In the genomic region with DNA sequence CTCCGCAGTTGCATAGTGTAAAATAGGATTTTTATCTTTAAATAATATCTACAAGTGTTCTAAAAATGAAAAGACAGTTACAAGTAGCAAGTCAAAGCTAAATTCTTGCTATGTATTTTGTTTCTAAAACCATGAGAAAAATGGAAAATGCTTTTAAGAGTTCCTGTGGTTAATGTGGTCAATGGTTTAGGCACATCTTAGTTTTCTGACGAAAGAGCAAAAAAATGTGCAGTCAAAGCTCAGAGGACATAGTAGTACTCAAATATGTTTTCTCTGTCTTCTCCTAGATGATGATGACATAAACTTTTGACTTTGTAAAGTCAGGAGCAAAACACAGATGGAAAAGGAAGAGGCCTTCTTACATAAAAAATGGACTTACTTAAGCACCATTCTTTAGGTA, we compare ENCODE assay signal across 32 mouse cellular contexts. TPM values are rescaled to one million over a fixed set of nuclear protein-coding genes. Genes with fewer than 3 reads are reported as not detected.
DNase-seq lines count a peak whose midpoint lies in the region; ATAC-seq and TF ChIP-seq lines count a peak whose summit lies in the region.
"Had no signal": no experiment of that assay in that cellular context is flagged by ENCODE, and none has a peak within 500 bp of the region (broad histone marks: within the 10 kb centered on the region; RNA-seq: fewer than 3 reads in every experiment).

No protein-coding gene starts in this region.

- POLR2A ChIA-PET in Patski (lab: Charles Lee): no interaction called here

- CTCF ChIA-PET in Patski (lab: Charles Lee): no interaction called here

- H3K4me2 ChIP-seq in CH12.LX (ENCODE audit: insufficient read depth, low read depth, poor library complexity, severe bottlenecking) (peak overlapping the region; percentile 65), myocyte (ENCODE audit: low read depth) (peak overlapping the region; percentile 40)
- H3K4me2 ChIP-seq: embryonic facial prominence, embryonic 12.5 days; embryonic facial prominence, embryonic 15.5 days; forebrain, embryonic 13.5 days; heart, embryonic 13.5 days; hindbrain, embryonic 12.5 days; hindbrain, embryonic 15.5 days had no signal

- in situ Hi-C loops in CH12.LX (cut with MboI; ENCODE audit: low pct_ligation_motif_present, low pct_unique_long_range_greater_than_20kb, low sequenced_read_pairs) (no loop called here), Patski (cut with MboI; ENCODE audit: low pct_unique_long_range_greater_than_20kb) (no loop called here)

- H3K36me3 ChIP-seq in CH12.LX (replicated peaks in 1 of 2; ENCODE audit: control insufficient read depth in 1 of 2, insufficient read depth in 1 of 2, low read length in 1 of 2) (no peaks in the 10 kb centered on the region), myocyte (ENCODE audit: control insufficient read depth, insufficient read depth) (no peaks in the 10 kb centered on the region)
- H3K36me3 ChIP-seq: embryonic facial prominence, embryonic 12.5 days; embryonic facial prominence, embryonic 15.5 days; forebrain, embryonic 10.5 days; heart, embryonic 10.5 days; heart, embryonic 13.5 days; hindbrain, embryonic 12.5 days; hindbrain, embryonic 15.5 days had no signal

- H3K9me3 ChIP-seq in CH12.LX (replicated peaks; ENCODE audit: low read length): no peaks in the 10 kb centered on the region
- H3K9me3 ChIP-seq: embryonic facial prominence, embryonic 12.5 days; embryonic facial prominence, embryonic 15.5 days; forebrain, embryonic 10.5 days; forebrain, embryonic 13.5 days; heart, embryonic 10.5 days; heart, embryonic 13.5 days; hindbrain, embryonic 12.5 days; hindbrain, embryonic 15.5 days had no signal

- H3K27ac ChIP-seq in CH12.LX (ENCODE audit: insufficient read depth, low read depth): peak overlapping the region; percentile 32; the same call in 1 of the 2 replicates
- H3K27ac ChIP-seq: embryonic facial prominence, embryonic 12.5 days; embryonic facial prominence, embryonic 15.5 days; forebrain, embryonic 10.5 days; forebrain, embryonic 13.5 days; heart, adult 2 months; heart, embryonic 10.5 days; heart, embryonic 13.5 days; hindbrain, embryonic 12.5 days; hindbrain, embryonic 15.5 days had no signal

- no peaks in the 10 kb centered on the region for H3K79me2 ChIP-seq in CH12.LX (replicated peaks; ENCODE audit: control insufficient read depth, extremely low read depth, insufficient read depth, poor library complexity, severe bottlenecking)
- H3K79me2 ChIP-seq in myocyte (ENCODE audit: control insufficient read depth, insufficient read depth): no peaks in the 10 kb centered on the region

- dilution Hi-C loops in CH12.LX (cut with MboI; ENCODE audit: extremely low pct_ligation_motif_present, extremely low pct_unique_long_range_greater_than_20kb, low sequenced_read_pairs): no loop called here

- DNase-seq in 3134 (ENCODE audit: extremely low read depth, insufficient read length, low spot score) (peak; percentile 56), CH12.LX (ENCODE audit: extremely low read depth) (peak; percentile 16), Patski (ENCODE audit: low read depth, low spot score) (no peak)
- DNase-seq in heart, postnatal 4 days: no peak
- DNase-seq in embryo, embryonic 10 days (ENCODE audit: low spot score): no peak
- DNase-seq in B cell, adult 2 months: no peak
- DNase-seq: adrenal gland, adult 2 months; adrenal gland, postnatal 14 days; cerebellum, adult 11 months; cerebellum, adult 2 months; cerebellum, postnatal 10 days; cerebellum, postnatal 36 days; gastrocnemius, postnatal 10 days; gastrocnemius, postnatal 36 days; heart, adult 2 months; heart, postnatal 14 days had no signal

- peaks cover 13 to 18% of the 10 kb centered on the region in 2 experiments for H3K4me1 ChIP-seq in CH12.LX (ENCODE audit: control insufficient read depth in 1 of 2, insufficient read depth in 2 of 2)
- H3K4me1 ChIP-seq: embryonic facial prominence, embryonic 12.5 days; embryonic facial prominence, embryonic 15.5 days; forebrain, embryonic 10.5 days; forebrain, embryonic 13.5 days; heart, embryonic 10.5 days; heart, embryonic 13.5 days; hindbrain, embryonic 12.5 days; hindbrain, embryonic 15.5 days had no signal

- TF ChIP-seq RAD21 in CH12.LX (IDR thresholded peaks at IDR 0.05; ENCODE audit: low read depth, low read length): no peak

- H3K9ac ChIP-seq in CH12.LX (ENCODE audit: insufficient read depth, low read depth): no peak overlapping the region
- H3K9ac ChIP-seq: embryonic facial prominence, embryonic 12.5 days; embryonic facial prominence, embryonic 15.5 days; forebrain, embryonic 13.5 days; heart, embryonic 13.5 days; hindbrain, embryonic 12.5 days; hindbrain, embryonic 15.5 days had no signal

- peak; percentile 31 for ATAC-seq in Patski
- ATAC-seq: forebrain, embryonic 13.5 days; forebrain, embryonic 16.5 days; intestine, postnatal 0 days had no signal

- TF ChIP-seq CTCF in CH12.LX (conservative IDR thresholded peaks at IDR 0.05 in 1 of 2, IDR thresholded peaks at IDR 0.05 in 1 of 2; ENCODE audit: low read depth in 2 of 2, low read length in 2 of 2): no peak
- no peak for TF ChIP-seq CTCF in Patski (IDR thresholded peaks at IDR 0.05)

- H3ac ChIP-seq in myocyte (ENCODE audit: control insufficient read depth, insufficient read length): no peak overlapping the region

- H3K4me3 ChIP-seq in CH12.LX (replicated peaks in 1 of 3; ENCODE audit: low read depth in 2 of 3, low read length in 2 of 3, poor library complexity in 1 of 3) (no peak overlapping the region), myocyte (no peak overlapping the region)
- H3K4me3 ChIP-seq: embryonic facial prominence, embryonic 12.5 days; embryonic facial prominence, embryonic 15.5 days; erythroblast, embryonic 14.5 days; forebrain, embryonic 10.5 days; forebrain, embryonic 13.5 days; heart, adult 2 months; heart, embryonic 10.5 days; heart, embryonic 13.5 days; hindbrain, embryonic 12.5 days; hindbrain, embryonic 15.5 days had no signal

- TF ChIP-seq POLR2A in CH12.LX (IDR thresholded peaks at IDR 0.05; ENCODE audit: low read depth, low read length) (no peak), myocyte (IDR thresholded peaks at IDR 0.05; ENCODE audit: insufficient read length, low read depth) (no peak)

- H3K27me3 ChIP-seq in CH12.LX (replicated peaks) (no peaks in the 10 kb centered on the region), Patski (no peaks in the 10 kb centered on the region), myocyte (ENCODE audit: control insufficient read depth, insufficient read depth, insufficient read length) (no peaks in the 10 kb centered on the region)
- H3K27me3 ChIP-seq: embryonic facial prominence, embryonic 12.5 days; embryonic facial prominence, embryonic 15.5 days; forebrain, embryonic 13.5 days; heart, embryonic 13.5 days; hindbrain, embryonic 12.5 days; hindbrain, embryonic 15.5 days had no signal

- TF ChIP-seq EP300 in CH12.LX (IDR thresholded peaks at IDR 0.05; ENCODE audit: low read length): peak; percentile 33; the same call in 1 of the 2 replicates

TF ChIP-seq in CH12.LX, 34 proteins besides CTCF, POLR2A, EP300 and RAD21:
- TF ChIP-seq ZNF384 (IDR thresholded peaks at IDR 0.05; ENCODE audit: low read depth, low read length): peak; percentile 25; the same call in 1 of the 2 replicates
- no peak for TF ChIP-seq RCOR1 (conservative IDR thresholded peaks at IDR 0.05; ENCODE audit: low read depth, low read length)
- TF ChIP-seq MAFK (IDR thresholded peaks at IDR 0.05; ENCODE audit: insufficient replicate concordance, low read length): 0 out of 2 replicates have a peak, but pooled peaks have one; percentile 18

TF ChIP-seq in myocyte, 11 proteins besides CTCF, POLR2A, EP300 and RAD21:
- TF ChIP-seq SRF (IDR thresholded peaks at IDR 0.05; ENCODE audit: control insufficient read depth, insufficient read length, low read depth): no peak
- TF ChIP-seq MYOD1 (IDR thresholded peaks at IDR 0.05; ENCODE audit: control insufficient read depth in 1 of 3, insufficient read length in 2 of 3, low read depth in 2 of 3): no peak
- no peak for TF ChIP-seq MAX (IDR thresholded peaks at IDR 0.05; ENCODE audit: low read depth)
- TF ChIP-seq TCF3 (IDR thresholded peaks at IDR 0.05; ENCODE audit: insufficient read length, low read depth): no peak
- no peak for TF ChIP-seq REST (IDR thresholded peaks at IDR 0.05; ENCODE audit: insufficient read depth, insufficient read length)

RNA-seq across cellular contexts. Expression of a gene that starts 21.5 kb away (rescaled TPM):
- not detected in 2 replicates for total RNA-seq in CH12.LX (2012; rRNA removed)
- not detected in 2 replicates for total RNA-seq in CH12.LX (2014; rRNA removed)
- polyA plus RNA-seq in CH12.LX (2012; ENCODE audit: insufficient read length, low read depth): not detected in 2 replicates
- polyA plus RNA-seq in Patski (2021): 0.03 TPM
- not detected for polyA plus RNA-seq in myocyte (2012; fragmentation: generic; extraction: Trizol)
- under 1 TPM in 1 of 2 experiments, not detected in 1; 0.12 TPM for total RNA-seq in heart, postnatal 4 days (2021)
- total RNA-seq: gastrocnemius, adult 18-20 months; gastrocnemius, postnatal 36 days; granulocyte monocyte progenitor cell, adult 5-6 weeks; heart, adult 2 months; heart, postnatal 14 days; hematopoietic stem cell, adult 5-6 weeks; MEL had no signal
- polyA plus RNA-seq: erythroblast, embryonic 14.5 days had no signal

Comparison
In these comparisons a context has a peak if more than half of its experiments do, and no peak if none do; other contexts are left out.
1. DNase-seq: peak in 3134 (single experiment) and CH12.LX (single experiment); none in Patski (single experiment), heart, postnatal 4 days (single experiment), embryo, embryonic 10 days (single experiment) and B cell, adult 2 months (0 of 2).